Mouse (Mus musculus): ENCODE data around the gene Uba1. TPM values are rescaled to one million over a fixed set of nuclear protein-coding genes. Genes with fewer than 3 reads are reported as not detected.
A peak's percentile ranks its signal among the peaks of the same experiment; 100 is the strongest.

Uba1 gene
- polyA plus RNA-seq (2016; fragmentation: Nextera tagmentation; extraction: Ambion mirVana), result 249 and 252 TPM in 2 replicates

- Histone ChIP-seq H3K4me1 (no peaks in the 10 kb centered on the region), H3K4me3 (peak within 1 kb of the TSS; percentile 46), H3K9me3 (no peaks in the 10 kb centered on the region), H3K27me3 (no peaks in the 10 kb centered on the region), H3K9ac (peak within 1 kb of the TSS; percentile 42; the same call in 1 of the 2 replicates), H3K27ac (peak within 1 kb of the TSS; percentile 37; the same call in 1 of the 2 replicates), H3K36me3 (no peaks in the 10 kb centered on the region), H3K4me2 (replicated peaks) (peak within 1 kb of the TSS; percentile 65)
- WGBS, result 19% methylated on average over 27 of the region's 27 CpGs
- peak; percentile 82 for ATAC-seq (ENCODE audit: insufficient number of reproducible peaks, insufficient read depth, low FRiP score, low TSS enrichment)
Measured at GRCm38 (mm10) chrX:20658026-20658652, at the start of gene Uba1. Gene Uba1 (plus strand): TSS chrX:20658326.

GRCm38 (mm10) chrX:20608500-20608899, 49.6 kb upstream of the Uba1 start:
- H3K9me3 ChIP-seq, result no peaks in the 10 kb centered on the region
- WGBS, result 86% methylated on average over 4 of the region's 4 CpGs
- H3K4me1 ChIP-seq, result no peaks in the 10 kb centered on the region
- H3K27me3 ChIP-seq, result no peaks in the 10 kb centered on the region
- no peak overlapping the region for H3K9ac ChIP-seq
- no peaks in the 10 kb centered on the region for H3K36me3 ChIP-seq
- ATAC-seq (ENCODE audit: insufficient number of reproducible peaks, insufficient read depth, low FRiP score, low TSS enrichment), result no peak
- H3K27ac ChIP-seq, result no peak overlapping the region
- no peak overlapping the region for H3K4me3 ChIP-seq
- H3K4me2 ChIP-seq (replicated peaks), result no peak overlapping the region

- Histone ChIP-seq H3K4me3 (peak overlapping the region; percentile 55), H3K4me1 (no peaks in the 10 kb centered on the region), H3K9me3 (no peaks in the 10 kb centered on the region), H3K27ac (peak overlapping the region; percentile 87), H3K36me3 (0 out of 2 replicates have a peak, but pooled peaks cover 9% of the 10 kb centered on the region), H3K27me3 (no peaks in the 10 kb centered on the region), H3K4me2 (replicated peaks) (peak overlapping the region; percentile 54), H3K9ac (peak overlapping the region; percentile 45)
- no peak for ATAC-seq (ENCODE audit: insufficient number of reproducible peaks, insufficient read depth, low FRiP score, low TSS enrichment)
- WGBS, result 19% methylated on average over 17 of the region's 17 CpGs
Measured at GRCm38 (mm10) chrX:20616861-20617175, 41.3 kb upstream of the Uba1 start.

DNA sequence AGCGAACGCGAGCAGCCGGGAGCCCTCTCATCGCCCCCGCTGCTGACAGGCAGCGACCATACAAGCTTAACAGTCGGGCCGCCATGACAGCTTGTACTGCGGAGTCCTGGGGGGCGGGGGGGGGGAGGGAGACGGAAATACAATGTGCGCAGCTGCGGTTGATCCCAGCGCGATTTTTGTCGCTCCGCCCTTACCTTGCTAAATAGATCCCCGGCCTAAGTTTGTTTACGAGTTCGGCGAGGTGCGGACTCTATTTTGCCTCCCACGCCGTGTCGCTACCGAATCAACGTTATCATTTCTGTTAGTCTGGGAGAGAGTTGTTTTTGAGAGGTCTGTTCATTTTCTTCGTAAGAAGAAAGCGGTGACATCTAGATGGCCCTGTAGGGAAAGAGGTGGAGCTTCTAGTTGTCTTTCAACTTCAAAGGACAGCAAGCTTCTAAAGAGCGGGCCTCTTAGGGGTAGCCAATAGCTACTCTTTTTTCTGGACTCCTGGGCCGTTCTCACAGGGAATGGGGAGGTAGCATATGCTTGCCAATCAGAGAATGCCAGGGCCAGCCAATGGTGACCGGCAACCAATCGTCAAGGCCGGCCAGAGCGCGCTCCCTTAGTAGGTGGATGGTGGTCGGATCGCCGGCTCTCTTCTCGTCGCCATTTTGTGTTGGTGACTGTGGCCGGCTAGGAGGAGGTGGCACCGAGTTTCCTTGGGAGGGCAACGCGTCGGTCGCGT, 40.8 kb upstream of the Uba1 start, which contains the start of the genes Rbm10 and Ndufb11:
Gene Rbm10 (plus strand): TSS at position 328 of the 727 bp plus-strand sequence.
Gene Ndufb11 (minus strand): TSS at position 444 of the 727 bp plus-strand sequence.
- H3K27me3 ChIP-seq, result no peaks in the 10 kb centered on the region
- peak within 1 kb of the TSS; percentile 87 for H3K27ac ChIP-seq
- 19% methylated on average over 49 of the region's 49 CpGs for WGBS
- peak; percentile 99 for ATAC-seq (ENCODE audit: insufficient number of reproducible peaks, insufficient read depth, low FRiP score, low TSS enrichment)
- peak within 1 kb of the TSS; percentile 55 for H3K4me3 ChIP-seq
- H3K4me1 ChIP-seq, result no peaks in the 10 kb centered on the region
- H3K9ac ChIP-seq, result peak within 1 kb of the TSS; percentile 62
- H3K4me2 ChIP-seq (replicated peaks), result peak within 1 kb of the TSS; percentile 54
- no peaks in the 10 kb centered on the region for H3K9me3 ChIP-seq
- H3K36me3 ChIP-seq, result 0 out of 2 replicates have a peak, but pooled peaks cover 10% of the 10 kb centered on the region

GRCm38 (mm10) chrX:20617903-20618399, 40.2 kb upstream of the Uba1 start:
- WGBS, result 24% methylated on average over 31 of the region's 31 CpGs
- H3K4me1 ChIP-seq, result no peaks in the 10 kb centered on the region
- peak; percentile 53 for ATAC-seq (ENCODE audit: insufficient number of reproducible peaks, insufficient read depth, low FRiP score, low TSS enrichment)
- 0 out of 2 replicates have a peak, but pooled peaks cover 10% of the 10 kb centered on the region for H3K36me3 ChIP-seq
- no peaks in the 10 kb centered on the region for H3K9me3 ChIP-seq
- H3K27ac ChIP-seq, result peak overlapping the region; percentile 87
- H3K27me3 ChIP-seq, result no peaks in the 10 kb centered on the region
- H3K4me3 ChIP-seq, result peak overlapping the region; percentile 55
- H3K4me2 ChIP-seq (replicated peaks), result peak overlapping the region; percentile 54
- peak overlapping the region; percentile 62 for H3K9ac ChIP-seq

DNA sequence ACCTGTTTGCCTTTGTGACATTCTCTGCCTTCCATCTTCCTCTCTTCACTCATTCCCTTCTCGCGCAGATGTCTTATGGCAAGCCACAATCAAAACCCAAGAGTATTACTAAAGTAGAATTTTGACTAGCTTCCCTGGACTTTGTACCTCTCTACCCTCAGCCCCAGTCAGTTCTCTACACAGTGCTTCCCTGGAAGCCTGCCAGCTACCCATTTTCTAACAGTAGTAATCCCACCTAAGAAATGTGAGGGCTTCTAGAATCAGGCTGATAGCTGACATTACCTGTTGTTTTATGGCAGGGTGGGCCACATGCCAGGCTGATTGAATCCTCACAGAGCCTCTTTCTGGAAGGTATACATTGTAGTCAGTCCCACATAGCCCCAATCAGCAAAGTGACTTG, 20.0 kb upstream of the Uba1 start:
- peaks cover 60% of the 10 kb centered on the region for H3K36me3 ChIP-seq
- H3K9ac ChIP-seq, result no peak overlapping the region
- H3K4me1 ChIP-seq, result no peaks in the 10 kb centered on the region
- H3K9me3 ChIP-seq, result no peaks in the 10 kb centered on the region
- 94% methylated on average over 2 of the region's 2 CpGs for WGBS
- no peaks in the 10 kb centered on the region for H3K27me3 ChIP-seq
- no peak overlapping the region for H3K27ac ChIP-seq
- H3K4me2 ChIP-seq (replicated peaks), result no peak overlapping the region
- ATAC-seq (ENCODE audit: insufficient number of reproducible peaks, insufficient read depth, low FRiP score, low TSS enrichment), result no peak
- no peak overlapping the region for H3K4me3 ChIP-seq

GRCm38 (mm10) chrX:20644780-20645179, 13.3 kb upstream of the Uba1 start:
- Histone ChIP-seq H3K27ac (no peak overlapping the region), H3K9me3 (no peaks in the 10 kb centered on the region), H3K4me3 (no peak overlapping the region), H3K9ac (no peak overlapping the region), H3K4me1 (no peaks in the 10 kb centered on the region), H3K36me3 (peaks cover 67% of the 10 kb centered on the region), H3K4me2 (replicated peaks) (no peak overlapping the region), H3K27me3 (no peaks in the 10 kb centered on the region)
- 81% methylated on average over 5 of the region's 5 CpGs for WGBS
- no peak for ATAC-seq (ENCODE audit: insufficient number of reproducible peaks, insufficient read depth, low FRiP score, low TSS enrichment)

DNA sequence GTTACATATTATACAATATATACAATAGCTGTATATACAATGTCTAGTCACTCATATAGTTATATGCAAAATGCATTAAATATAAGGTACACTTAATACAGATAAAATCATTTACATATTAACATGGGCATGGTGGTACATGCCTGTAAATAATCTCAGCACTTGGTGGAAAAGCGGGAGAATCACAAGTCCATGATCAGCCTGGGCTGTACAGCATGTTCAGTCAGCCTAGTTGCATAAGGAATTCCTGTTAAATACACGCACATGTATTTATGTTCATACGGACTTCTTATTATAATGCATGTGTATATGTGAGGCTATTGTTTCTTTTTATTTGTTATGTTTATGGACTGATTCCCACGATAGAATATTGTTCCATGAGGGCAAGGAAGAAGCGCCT, 533 bp upstream of the Uba1 start:
- Histone ChIP-seq H3K9ac (no peak overlapping the region), H3K4me2 (replicated peaks) (no peak overlapping the region; the same call in 1 of the 2 replicates), H3K4me3 (no peak overlapping the region), H3K27me3 (no peaks in the 10 kb centered on the region), H3K4me1 (no peaks in the 10 kb centered on the region), H3K9me3 (no peaks in the 10 kb centered on the region), H3K36me3 (no peaks in the 10 kb centered on the region), H3K27ac (no peak overlapping the region)
- WGBS, result 38% methylated on average over 5 of the region's 5 CpGs
- ATAC-seq (ENCODE audit: insufficient number of reproducible peaks, insufficient read depth, low FRiP score, low TSS enrichment), result no peak

DNA sequence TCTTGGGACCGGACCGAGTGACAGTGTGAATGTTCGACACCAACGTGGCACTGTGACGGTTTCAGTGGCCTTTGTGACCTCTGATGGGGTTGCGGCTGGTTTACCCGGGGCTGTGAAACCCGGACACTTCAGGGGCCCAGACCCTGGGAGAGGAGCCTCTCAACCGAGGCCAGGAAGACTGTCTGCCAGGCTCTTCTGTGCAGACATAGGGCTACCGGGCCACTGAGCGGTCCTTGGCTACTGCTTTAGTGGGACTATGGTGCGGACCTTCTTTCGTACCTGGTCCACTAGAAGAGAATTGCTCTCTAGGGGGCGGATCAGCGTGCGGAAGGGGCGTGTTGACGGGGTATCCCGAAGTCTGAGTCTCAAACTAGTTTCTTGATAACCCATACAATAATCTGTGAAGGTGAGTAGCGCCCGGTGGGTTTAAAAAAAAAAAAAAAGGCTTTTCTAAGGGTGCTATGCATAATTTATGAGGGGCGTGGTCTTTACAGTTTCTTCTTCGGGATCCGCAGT, 823 bp downstream of the Uba1 start:
- no peak overlapping the region for H3K27ac ChIP-seq
- peak overlapping the region; percentile 42; the same call in 1 of the 2 replicates for H3K9ac ChIP-seq
- ATAC-seq (ENCODE audit: insufficient number of reproducible peaks, insufficient read depth, low FRiP score, low TSS enrichment), result no peak

GRCm38 (mm10) chrX:20662317-20662715, 4.2 kb downstream of the Uba1 start:
- WGBS, result 23% methylated on average over 5 of the region's 5 CpGs
- no peaks in the 10 kb centered on the region for H3K27me3 ChIP-seq
- H3K9me3 ChIP-seq, result no peaks in the 10 kb centered on the region
- no peak overlapping the region for H3K9ac ChIP-seq
- no peaks in the 10 kb centered on the region for H3K36me3 ChIP-seq
- H3K4me1 ChIP-seq, result no peaks in the 10 kb centered on the region
- no peak overlapping the region for H3K4me2 ChIP-seq (replicated peaks)
- 0 out of 2 replicates have a peak, but pooled peaks have one; percentile 2 for ATAC-seq (ENCODE audit: insufficient number of reproducible peaks, insufficient read depth, low FRiP score, low TSS enrichment)
- H3K27ac ChIP-seq, result no peak overlapping the region
- H3K4me3 ChIP-seq, result no peak overlapping the region

More for the DNA sequence above, 823 bp downstream of the Uba1 start:
- Histone ChIP-seq H3K36me3 (no peaks in the 10 kb centered on the region), H3K9me3 (no peaks in the 10 kb centered on the region), H3K4me3 (peak overlapping the region; percentile 46), H3K4me2 (replicated peaks) (peak overlapping the region; percentile 65), H3K4me1 (no peaks in the 10 kb centered on the region), H3K27me3 (no peaks in the 10 kb centered on the region)
- WGBS, result 12% methylated on average over 24 of the region's 24 CpGs

DNA sequence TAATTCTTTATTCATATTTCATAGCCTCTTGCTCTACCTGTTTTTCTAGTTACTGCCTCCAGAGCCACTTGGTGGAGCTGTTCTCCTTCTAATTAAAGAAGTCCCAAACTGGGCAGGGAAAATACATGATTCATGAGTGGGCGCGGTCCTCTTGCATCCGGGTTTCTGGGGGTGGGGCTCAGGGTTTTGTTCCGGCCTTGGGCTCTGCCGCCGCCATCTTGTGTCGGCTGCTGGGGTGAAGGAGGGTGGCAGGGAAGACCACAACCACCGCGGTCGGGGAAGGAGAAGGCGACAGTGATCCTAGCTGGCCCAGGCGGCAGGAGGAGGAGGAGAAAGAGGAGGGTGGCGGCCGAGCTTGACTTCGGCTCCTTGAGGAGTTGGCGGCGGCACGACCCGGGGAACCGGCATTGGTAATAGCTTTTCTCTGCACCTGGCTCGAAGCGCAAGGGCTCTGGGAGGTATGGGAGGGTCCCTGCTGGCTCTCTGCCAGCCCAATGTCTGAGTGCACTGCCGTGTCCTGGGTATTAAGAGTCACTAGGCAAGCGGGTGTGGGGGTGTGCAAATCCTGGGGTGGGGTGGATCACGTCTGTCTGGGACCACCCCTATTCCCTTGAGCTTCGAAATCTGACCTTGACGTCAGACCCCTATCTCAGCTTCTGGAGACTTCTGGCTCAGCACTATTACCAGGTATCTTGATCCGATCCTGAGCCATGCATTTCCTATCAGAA, 4.8 kb downstream of the Uba1 start:
- H3K36me3 ChIP-seq, result no peaks in the 10 kb centered on the region
- ATAC-seq (ENCODE audit: insufficient number of reproducible peaks, insufficient read depth, low FRiP score, low TSS enrichment), result peak; percentile 77
- peak overlapping the region; percentile 69 for H3K27ac ChIP-seq
- H3K4me3 ChIP-seq, result peak overlapping the region; percentile 56
- peak overlapping the region; percentile 60 for H3K4me2 ChIP-seq (replicated peaks)
- no peaks in the 10 kb centered on the region for H3K27me3 ChIP-seq
- peak overlapping the region; percentile 66 for H3K9ac ChIP-seq
- WGBS, result 33% methylated on average over 28 of the region's 28 CpGs
- H3K4me1 ChIP-seq, result no peaks in the 10 kb centered on the region
- no peaks in the 10 kb centered on the region for H3K9me3 ChIP-seq
